Mouse (Mus musculus) C2C12 (cell line): ENCODE measurements around the gene Leo1. TPM values are rescaled to one million over a fixed set of nuclear protein-coding genes. Genes with fewer than 3 reads are reported as not detected.
A peak's percentile ranks its signal among the peaks of the same experiment; 100 is the strongest.
"Not testable (repeated sequence)": the region's sequence is repeated elsewhere in the genome, so short reads cannot be mapped to it uniquely, and the experiment has no call there.

ENCODE experiments used
- H3K27me3 ChIP-seq: one replicate; pipeline ENCODE4 v1.6.1; 2011; ENCODE audit not compliant: control insufficient read depth, insufficient read depth, insufficient read length
- H3K36me3 ChIP-seq: one replicate; pipeline ENCODE4 v1.6.1; 2011; ENCODE audit not compliant: control insufficient read depth, insufficient read depth
- H3K4me3 ChIP-seq: one replicate; pipeline ENCODE4 v1.5.1; 2011; ENCODE audit warnings: mild to moderate bottlenecking, control low read depth; ENCODE audit not compliant: poor library complexity, insufficient read depth, severe bottlenecking
- H3K79me2 ChIP-seq: one replicate; pipeline ENCODE4 v1.6.1; 2011; ENCODE audit not compliant: control insufficient read depth, insufficient read depth
- H3K79me3 ChIP-seq: one replicate; pipeline ENCODE4 v1.6.1; 2011; ENCODE audit warnings: low read depth, control low read depth
- H3ac ChIP-seq: one replicate; pipeline ENCODE3; 2011; ENCODE audit warnings: low read depth; ENCODE audit not compliant: control insufficient read depth, insufficient read length
- CEBPB ChIP-seq: IDR thresholded peaks from one replicate; pipeline ENCODE4 v1.6.1; 2011; ENCODE audit warnings: low read depth, mild to moderate bottlenecking, control low read depth, moderate library complexity
- CTCF ChIP-seq: IDR thresholded peaks from one replicate; pipeline ENCODE4 v1.5.1; 2011; ENCODE audit not compliant: control insufficient read depth, insufficient read depth, insufficient read length
- FOSL1 ChIP-seq: IDR thresholded peaks from one replicate; pipeline ENCODE4 v1.8.0; 2011; ENCODE audit warnings: mild to moderate bottlenecking, low read length; ENCODE audit not compliant: poor library complexity, insufficient read depth, severe bottlenecking
- MAX ChIP-seq: IDR thresholded peaks from one replicate; pipeline ENCODE4 v1.6.1; 2011; ENCODE audit warnings: mild to moderate bottlenecking, control low read depth
- MYOD1 ChIP-seq: IDR thresholded peaks from one replicate; pipeline ENCODE4 v1.6.1; 2011; ENCODE audit warnings: low read depth; ENCODE audit not compliant: control insufficient read depth, insufficient read length
- MYOG ChIP-seq: IDR thresholded peaks from one replicate; pipeline ENCODE4 v1.6.1; 2011; ENCODE audit not compliant: control insufficient read depth, insufficient read length; ENCODE audit errors: extremely low read depth
- USF1 ChIP-seq: IDR thresholded peaks from one replicate; pipeline ENCODE4 v1.6.1; 2011; ENCODE audit warnings: low read depth, mild to moderate bottlenecking, control low read depth, moderate library complexity
- polyA plus RNA-seq: library from polyadenylated mRNA; unstranded; fragments of >200 nt; fragmentation: generic; extraction: Trizol; gene quantifications from one replicate; pipeline ENCODE4 v1.2.1, GENCODE M21; 2012; ENCODE audit warnings: missing spikeins

Gene Leo1
- polyA plus RNA-seq, 1 experiment: 16.4 TPM

DNA sequence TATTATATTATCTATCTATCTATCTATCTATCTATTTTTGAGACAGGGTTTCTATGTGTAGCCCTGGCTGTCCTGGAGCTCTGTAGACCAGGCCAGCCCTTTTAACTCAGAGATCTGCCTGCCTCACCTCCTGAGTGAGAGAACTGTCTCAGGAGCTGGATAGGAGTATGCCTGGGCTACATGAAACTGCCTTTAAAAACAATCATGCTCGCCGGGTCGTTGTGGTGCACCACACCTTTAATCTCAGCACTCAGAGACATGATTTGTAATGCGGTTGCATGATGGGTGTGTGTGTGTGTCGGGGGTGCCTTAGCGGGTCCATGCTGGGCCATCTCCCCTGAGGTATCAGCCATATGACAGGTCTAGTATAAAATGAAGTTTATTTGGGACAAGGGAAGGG is 6.5 kb upstream of the Leo1 start:
- TF ChIP-seq CEBPB: no peak
- TF ChIP-seq USF1: no peak
- no peak for TF ChIP-seq MAX
- no peak for TF ChIP-seq MYOG
- no peak for TF ChIP-seq FOSL1
- no peak for TF ChIP-seq CTCF
- no peak for TF ChIP-seq MYOD1
- Histone ChIP-seq H3K79me2 (no peaks in the 10 kb centered on the region), H3ac (no peak overlapping the region), H3K27me3 (no peaks in the 10 kb centered on the region), H3K4me3 (no peak overlapping the region), H3K36me3 (no peaks in the 10 kb centered on the region), H3K79me3 (no peaks in the 10 kb centered on the region)

DNA sequence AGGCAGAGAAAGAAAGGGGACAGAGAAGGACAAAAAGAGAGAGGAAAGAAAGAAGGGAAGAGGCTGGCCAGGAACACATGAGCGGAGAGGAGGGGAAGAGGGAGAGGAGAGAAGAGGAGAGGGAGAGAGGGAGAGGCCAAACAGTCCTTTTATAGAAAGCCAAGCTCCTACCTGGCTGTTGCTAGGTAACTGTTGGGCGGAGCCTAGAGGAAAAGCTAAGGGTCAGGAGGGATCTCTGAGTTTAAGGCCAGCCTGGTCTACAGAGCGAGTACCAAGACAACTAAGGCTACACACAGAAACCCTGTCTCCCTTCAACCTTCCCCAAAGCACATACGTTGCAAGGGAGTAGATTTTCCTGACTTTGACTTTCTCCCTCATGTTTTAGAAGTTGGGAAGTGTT is 6.0 kb upstream of the Leo1 start:
- TF ChIP-seq FOSL1 (no peak), CEBPB (no peak), MYOG (no peak), USF1 (no peak), CTCF (no peak), MAX (no peak), MYOD1 (no peak)
- Histone ChIP-seq H3ac (no peak overlapping the region), H3K36me3 (no peaks in the 10 kb centered on the region), H3K79me2 (no peaks in the 10 kb centered on the region), H3K79me3 (no peaks in the 10 kb centered on the region), H3K27me3 (no peaks in the 10 kb centered on the region), H3K4me3 (no peak overlapping the region)

DNA sequence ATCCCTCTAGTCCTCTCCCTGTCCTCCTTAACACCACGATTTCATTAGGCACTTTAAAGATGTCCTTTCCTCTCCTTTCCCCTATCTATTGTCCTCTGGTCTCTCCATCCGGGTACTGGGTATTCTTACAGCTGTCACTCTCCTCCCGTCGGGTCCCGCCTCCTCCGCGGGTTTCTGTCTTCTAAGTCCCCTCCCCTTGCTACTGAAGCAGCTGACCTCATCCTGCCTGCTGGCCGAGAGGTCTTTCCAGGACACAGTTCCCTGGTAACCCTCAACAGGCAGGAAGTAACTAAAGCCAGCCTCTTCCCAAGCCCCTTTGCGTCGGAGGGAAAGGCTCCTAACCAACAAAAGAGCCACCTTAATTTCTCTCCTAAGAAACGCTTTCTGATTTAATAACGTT is 5.4 kb upstream of the Leo1 start:
- Histone ChIP-seq H3K27me3 (no peaks in the 10 kb centered on the region), H3ac (peak overlapping the region; percentile 18), H3K79me2 (no peaks in the 10 kb centered on the region), H3K79me3 (no peaks in the 10 kb centered on the region), H3K36me3 (no peaks in the 10 kb centered on the region), H3K4me3 (no peak overlapping the region)
- no peak for TF ChIP-seq FOSL1
- no peak for TF ChIP-seq MYOD1

DNA sequence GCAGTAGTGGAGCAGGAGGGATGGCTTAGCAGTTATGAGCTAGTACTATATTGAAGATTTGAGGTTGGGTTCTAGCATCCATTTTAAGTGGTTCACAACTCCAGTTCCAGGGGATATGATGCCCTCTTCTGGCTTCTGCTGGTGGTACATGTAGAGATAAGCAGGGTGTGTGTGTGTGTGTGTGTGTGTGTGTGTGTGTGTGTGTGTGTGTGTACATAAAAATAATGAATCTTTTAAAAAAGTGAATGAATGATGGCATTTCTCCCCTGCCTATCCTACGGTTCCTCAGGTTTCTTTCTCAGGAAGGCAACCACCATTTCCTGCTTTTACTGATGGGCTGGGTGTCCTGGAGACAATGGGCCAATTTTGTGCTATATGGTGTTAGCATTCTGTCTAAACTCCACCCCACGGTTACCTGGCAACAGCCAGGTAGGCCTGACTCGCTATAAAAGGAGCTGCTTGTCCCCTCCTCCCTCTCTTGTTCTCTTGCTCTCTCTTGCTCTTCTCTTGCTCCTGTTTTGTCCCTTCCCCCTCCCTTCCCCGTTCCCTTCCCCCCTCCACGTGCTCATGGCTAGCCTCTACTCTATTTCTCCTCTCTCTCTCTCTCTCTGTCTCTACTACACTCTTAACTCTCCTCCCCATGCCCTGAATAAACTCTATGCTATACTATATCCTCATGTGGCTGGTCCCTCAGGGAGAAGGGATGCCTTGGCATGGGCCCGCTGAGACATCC is 3.5 kb upstream of the Leo1 start:
- H3K79me3 ChIP-seq: peaks cover 11% of the 10 kb centered on the region
- no peak for TF ChIP-seq MYOD1
- TF ChIP-seq CTCF: peak; percentile 20
- no peak for TF ChIP-seq FOSL1
- TF ChIP-seq CEBPB: no peak
- no peaks in the 10 kb centered on the region for H3K36me3 ChIP-seq
- peaks cover 13% of the 10 kb centered on the region for H3K79me2 ChIP-seq
- H3K27me3 ChIP-seq: no peaks in the 10 kb centered on the region
- no peak overlapping the region for H3K4me3 ChIP-seq
- no peak overlapping the region for H3ac ChIP-seq

DNA sequence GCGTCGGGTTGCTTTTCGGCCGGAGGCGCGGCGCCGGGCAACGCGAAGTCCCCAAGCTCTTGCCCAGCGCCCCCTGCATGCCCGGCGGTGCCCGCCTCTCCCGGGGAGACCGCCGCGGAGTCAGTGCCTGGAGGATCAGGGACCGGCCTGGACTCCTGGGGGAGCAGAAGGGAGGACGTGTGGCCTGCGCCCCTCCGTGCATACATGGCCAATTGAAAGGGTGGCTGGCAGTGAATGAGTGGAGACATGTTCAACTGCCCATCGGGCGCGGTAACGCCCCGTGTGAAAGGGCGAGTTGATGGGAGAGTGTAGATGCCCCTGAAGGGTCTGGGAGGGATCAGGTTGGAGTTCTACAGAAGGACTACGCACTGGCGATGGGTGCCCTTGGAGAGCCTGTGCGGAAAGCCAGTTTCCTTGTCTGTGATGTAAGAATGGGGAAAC is 387 bp downstream of the Leo1 start:
- H3K79me3 ChIP-seq: peaks cover 29% of the 10 kb centered on the region

DNA sequence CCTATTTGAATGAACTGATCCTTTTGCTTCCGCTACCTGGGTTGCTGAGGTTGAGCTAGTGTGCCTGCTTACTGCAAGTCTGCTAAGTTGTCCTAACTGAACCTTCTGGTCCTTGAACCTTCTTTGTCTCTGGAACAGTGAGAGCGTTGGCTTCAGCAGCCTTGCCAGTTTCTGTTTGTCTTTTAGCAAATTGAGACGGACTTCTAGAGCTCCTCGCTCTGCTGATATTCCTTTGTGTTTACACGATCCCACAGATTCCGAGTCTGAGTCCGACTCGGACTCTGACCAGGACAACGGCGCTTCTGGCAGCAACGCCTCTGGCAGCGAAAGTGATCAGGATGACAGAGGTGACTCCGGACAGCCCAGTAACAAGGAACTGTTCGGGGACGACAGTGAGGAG is 3.7 kb downstream of the Leo1 start:
- Histone ChIP-seq H3K79me2 (peaks cover 41% of the 10 kb centered on the region), H3ac (no peak overlapping the region), H3K27me3 (no peaks in the 10 kb centered on the region), H3K36me3 (peaks cover 23% of the 10 kb centered on the region), H3K4me3 (no peak overlapping the region), H3K79me3 (peaks cover 29% of the 10 kb centered on the region)
- TF ChIP-seq USF1 (no peak), FOSL1 (no peak), CTCF (no peak), MAX (no peak), CEBPB (no peak), MYOD1 (no peak), MYOG (no peak)

More for the DNA sequence above, 387 bp downstream of the Leo1 start:
- H3K79me2 ChIP-seq: peaks cover 41% of the 10 kb centered on the region
- peaks cover 6% of the 10 kb centered on the region for H3K36me3 ChIP-seq
- H3K4me3 ChIP-seq: peak overlapping the region; percentile 51
- no peaks in the 10 kb centered on the region for H3K27me3 ChIP-seq
- no peak for TF ChIP-seq MYOG
- TF ChIP-seq FOSL1: no peak
- no peak for TF ChIP-seq CTCF
- H3ac ChIP-seq: peak overlapping the region; percentile 69

DNA sequence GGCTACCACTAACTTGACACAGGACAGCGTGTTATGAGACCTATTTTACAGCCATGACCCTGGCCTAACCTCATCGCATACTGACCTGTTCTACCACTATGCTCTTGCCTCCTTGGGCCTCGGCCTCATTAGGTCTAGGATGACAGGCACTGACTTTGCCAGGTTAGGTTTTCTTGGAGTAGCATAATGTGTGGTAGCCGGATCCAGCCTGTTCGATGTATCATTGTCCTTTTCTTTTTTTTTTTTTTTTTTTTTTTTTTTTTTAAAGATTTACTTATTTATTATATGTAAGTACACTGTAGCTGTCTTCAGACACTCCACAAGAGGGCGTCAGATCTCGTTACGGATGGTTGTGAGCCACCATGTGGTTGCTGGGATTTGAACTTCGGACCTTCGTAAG is 5.2 kb downstream of the Leo1 start:
- not testable (repeated sequence) for H3K27me3 ChIP-seq, H3K4me3 ChIP-seq, H3ac ChIP-seq
- peaks cover 32% of the 10 kb centered on the region for H3K36me3 ChIP-seq
- peaks cover 29% of the 10 kb centered on the region for H3K79me3 ChIP-seq
- H3K79me2 ChIP-seq: peaks cover 40% of the 10 kb centered on the region
